Mouse (Mus musculus): ENCODE measurements around the gene Gm13275. TPM values are rescaled to one million over a fixed set of nuclear protein-coding genes. Genes with fewer than 3 reads are reported as not detected.

The Gm13275 gene
- polyA plus RNA-seq, 1 experiment from 2014 or later, result not detected

Other genes with a start within 250 kb of the Gm13275 start
- gene Ifna15, start 236.2 kb upstream of the Gm13275 start, polyA plus RNA-seq (2014; fragmentation: Nextera tagmentation; extraction: Ambion mirVana), result not detected in 2 replicates
- gene Ifna14, start 222.7 kb upstream of the Gm13275 start, polyA plus RNA-seq (2014; fragmentation: Nextera tagmentation; extraction: Ambion mirVana), result not detected in 2 replicates
- gene Ifna9, start 202.1 kb upstream of the Gm13275 start, polyA plus RNA-seq (2014; fragmentation: Nextera tagmentation; extraction: Ambion mirVana), result not detected in 2 replicates
- not detected in 2 replicates for gene Ifna12, start 191.1 kb upstream of the Gm13275 start, polyA plus RNA-seq (2014; fragmentation: Nextera tagmentation; extraction: Ambion mirVana)
- gene C87499, start 160.1 kb upstream of the Gm13275 start, polyA plus RNA-seq (2014; fragmentation: Nextera tagmentation; extraction: Ambion mirVana), result not detected in 2 replicates
- not detected in 2 replicates for gene Ifna13, start 150.0 kb upstream of the Gm13275 start, polyA plus RNA-seq (2014; fragmentation: Nextera tagmentation; extraction: Ambion mirVana)
- not detected in 2 replicates for gene Ifna16, start 117.6 kb upstream of the Gm13275 start, polyA plus RNA-seq (2014; fragmentation: Nextera tagmentation; extraction: Ambion mirVana)
- gene Ifna2, start 110.6 kb upstream of the Gm13275 start, polyA plus RNA-seq (2014; fragmentation: Nextera tagmentation; extraction: Ambion mirVana), result not detected in 2 replicates
- gene Ifnab, start 103.1 kb upstream of the Gm13275 start, polyA plus RNA-seq (2014; fragmentation: Nextera tagmentation; extraction: Ambion mirVana), result not detected in 2 replicates
- gene Gm26566, start 72.7 kb upstream of the Gm13275 start, polyA plus RNA-seq (2014; fragmentation: Nextera tagmentation; extraction: Ambion mirVana), result 1.8 and 2.2 TPM in 2 replicates
- 137 and 177 TPM in 2 replicates for gene Klhl9, start 72.0 kb upstream of the Gm13275 start, polyA plus RNA-seq (2014; fragmentation: Nextera tagmentation; extraction: Ambion mirVana)
- not detected in 2 replicates for gene Gm13271, start 39.6 kb upstream of the Gm13275 start, polyA plus RNA-seq (2014; fragmentation: Nextera tagmentation; extraction: Ambion mirVana)
- gene Gm13283, start 34.4 kb upstream of the Gm13275 start, polyA plus RNA-seq (2014; fragmentation: Nextera tagmentation; extraction: Ambion mirVana), result not detected in 2 replicates
- not detected in 2 replicates for gene Gm13290, start 20.7 kb upstream of the Gm13275 start, polyA plus RNA-seq (2014; fragmentation: Nextera tagmentation; extraction: Ambion mirVana)
- not detected in 2 replicates for gene Gm13289, start 17.6 kb upstream of the Gm13275 start, polyA plus RNA-seq (2014; fragmentation: Nextera tagmentation; extraction: Ambion mirVana)
- not detected in 2 replicates for gene Gm13272, start 14.6 kb upstream of the Gm13275 start, polyA plus RNA-seq (2014; fragmentation: Nextera tagmentation; extraction: Ambion mirVana)
- not detected in 2 replicates for gene Ifnz, start 12.4 kb upstream of the Gm13275 start, polyA plus RNA-seq (2014; fragmentation: Nextera tagmentation; extraction: Ambion mirVana)
- gene Gm13276, start 8.8 kb upstream of the Gm13275 start, polyA plus RNA-seq (2014; fragmentation: Nextera tagmentation; extraction: Ambion mirVana), result not detected in 2 replicates
- not detected in 2 replicates for gene Gm13277, start 5.9 kb upstream of the Gm13275 start, polyA plus RNA-seq (2014; fragmentation: Nextera tagmentation; extraction: Ambion mirVana)
- gene Gm13278, start 2.9 kb upstream of the Gm13275 start, polyA plus RNA-seq (2014; fragmentation: Nextera tagmentation; extraction: Ambion mirVana), result not detected in 2 replicates
- gene Gm13279, start 2.9 kb downstream of the Gm13275 start, polyA plus RNA-seq (2014; fragmentation: Nextera tagmentation; extraction: Ambion mirVana), result not detected in 2 replicates
- 0.17 TPM in 1 of 2 replicates, not detected in the other for gene Gm13285, start 5.2 kb downstream of the Gm13275 start, polyA plus RNA-seq (2014; fragmentation: Nextera tagmentation; extraction: Ambion mirVana)
- gene Gm13287, start 8.8 kb downstream of the Gm13275 start, polyA plus RNA-seq (2014; fragmentation: Nextera tagmentation; extraction: Ambion mirVana), result not detected in 2 replicates
- 0.08 TPM in 1 of 2 replicates, not detected in the other for gene Gm13288, start 11.0 kb downstream of the Gm13275 start, polyA plus RNA-seq (2014; fragmentation: Nextera tagmentation; extraction: Ambion mirVana)
- not detected in 2 replicates for gene Ifna7, start 21.7 kb downstream of the Gm13275 start, polyA plus RNA-seq (2014; fragmentation: Nextera tagmentation; extraction: Ambion mirVana)
- gene Ifna11, start 25.5 kb downstream of the Gm13275 start, polyA plus RNA-seq (2014; fragmentation: Nextera tagmentation; extraction: Ambion mirVana), result not detected in 2 replicates
- gene Ifna6, start 32.9 kb downstream of the Gm13275 start, polyA plus RNA-seq (2014; fragmentation: Nextera tagmentation; extraction: Ambion mirVana), result not detected in 2 replicates
- not detected in 2 replicates for gene Ifna5, start 41.0 kb downstream of the Gm13275 start, polyA plus RNA-seq (2014; fragmentation: Nextera tagmentation; extraction: Ambion mirVana)
- not detected in 2 replicates for gene Ifna4, start 47.4 kb downstream of the Gm13275 start, polyA plus RNA-seq (2014; fragmentation: Nextera tagmentation; extraction: Ambion mirVana)
- not detected in 2 replicates for gene Ifna1, start 55.6 kb downstream of the Gm13275 start, polyA plus RNA-seq (2014; fragmentation: Nextera tagmentation; extraction: Ambion mirVana)
- gene Ifne, start 85.7 kb downstream of the Gm13275 start, polyA plus RNA-seq (2014; fragmentation: Nextera tagmentation; extraction: Ambion mirVana), result not detected in 2 replicates

All from midbrain, embryonic 14.5 days (tissue).